Mouse (Mus musculus) embryonic facial prominence, embryonic 10.5 days (tissue): ENCODE measurements at regions not wholly inside any gene's neighbourhood (a gene's known extent, or its start where the extent isn't known, plus 50 kb on each side); places are given as distances from the start of the nearest gene placed in this dataset.

Experiments used
- DNase-seq: peaks from one replicate; pipeline ENCODE4 v3.0.0-alpha.2; 2017; ENCODE audit warnings: low spot score
- H3K27ac ChIP-seq: fragments of 300-500 bp; sonication (generic); replicated peaks from 2 replicates; pipeline ENCODE4 v1.5.1; 2016; ENCODE audit warnings: mild to moderate bottlenecking
- H3K27me3 ChIP-seq: fragments of 300-500 bp; sonication (generic); replicated peaks from 2 replicates; pipeline ENCODE4 v1.6.1; 2016; ENCODE audit warnings: low read depth, mild to moderate bottlenecking; ENCODE audit not compliant: poor library complexity, severe bottlenecking
- H3K36me3 ChIP-seq: fragments of 300-500 bp; sonication (generic); replicated peaks from 2 replicates; pipeline ENCODE4 v1.6.1; 2016; ENCODE audit warnings: mild to moderate bottlenecking, moderate library complexity
- H3K4me1 ChIP-seq: fragments of 300-500 bp; sonication (generic); 2 replicates; pipeline ENCODE4 v1.6.1; 2016
- H3K4me3 ChIP-seq: fragments of 300-500 bp; sonication (generic); 2 replicates; pipeline ENCODE4 v1.5.1; 2016; ENCODE audit warnings: mild to moderate bottlenecking, moderate library complexity
- H3K9me3 ChIP-seq: fragments of 300-500 bp; sonication (generic); 2 replicates; pipeline ENCODE4 v1.6.1; 2016; ENCODE audit warnings: mild to moderate bottlenecking
- WGBS: fragments of 180-500 bp; shearing (Covaris S2); methylation state at CpG from one replicate; pipeline ENCODE4 v1.1.7; 2016; 5-methylcytosine and 5-hydroxymethylcytosine counted together

- no peak overlapping the region for H3K4me3 ChIP-seq
Observed at GRCm38 (mm10) chr8:35974323-35975029, 208.9 kb downstream of the Gm19410 start.

GRCm38 (mm10) chr8:35979638-35980255 is 214.2 kb downstream of the Gm19410 start:
- Histone ChIP-seq H3K4me1 (0 out of 2 replicates have a peak, but pooled peaks cover 3% of the 10 kb centered on the region), H3K4me3 (no peak overlapping the region), H3K36me3 (no peaks in the 10 kb centered on the region), H3K27me3 (no peaks in the 10 kb centered on the region), H3K9me3 (no peaks in the 10 kb centered on the region), H3K27ac (no peak overlapping the region)
- no peak for DNase-seq
- WGBS = 80% methylated on average over 9 of the region's 9 CpGs

More at GRCm38 (mm10) chr8:35974323-35975029, 208.9 kb downstream of the Gm19410 start:
- Histone ChIP-seq H3K27me3 (no peaks in the 10 kb centered on the region), H3K27ac (no peak overlapping the region), H3K36me3 (no peaks in the 10 kb centered on the region), H3K4me1 (no peaks in the 10 kb centered on the region), H3K9me3 (no peaks in the 10 kb centered on the region)
- WGBS = 85% methylated on average over 10 of the region's 10 CpGs
- no peak for DNase-seq

- no peaks in the 10 kb centered on the region for H3K9me3 ChIP-seq
- no peak overlapping the region for H3K27ac ChIP-seq
- H3K4me1 ChIP-seq = 0 out of 2 replicates have a peak, but pooled peaks cover 3% of the 10 kb centered on the region
- no peak overlapping the region for H3K4me3 ChIP-seq
- no peak for DNase-seq
- 72% methylated on average over 2 of the region's 2 CpGs for WGBS
- H3K27me3 ChIP-seq = no peaks in the 10 kb centered on the region
- H3K36me3 ChIP-seq = no peaks in the 10 kb centered on the region
Observed at GRCm38 (mm10) chr8:35983083-35983482, 217.5 kb downstream of the Gm19410 start.

- no peak overlapping the region for H3K4me3 ChIP-seq
- no peak overlapping the region for H3K27ac ChIP-seq
- 70% methylated on average over 5 of the region's 5 CpGs for whole genome bisulfite sequencing
- H3K36me3 ChIP-seq = no peaks in the 10 kb centered on the region
- no peaks in the 10 kb centered on the region for H3K27me3 ChIP-seq
- no peak for DNase-seq
- H3K4me1 ChIP-seq = 0 out of 2 replicates have a peak, but pooled peaks cover 3% of the 10 kb centered on the region
- peaks cover 4% of the 10 kb centered on the region; the same call in 1 of the 2 replicates for H3K9me3 ChIP-seq
Observed at GRCm38 (mm10) chr8:35985152-35985689, 219.6 kb downstream of the Gm19410 start.

DNA sequence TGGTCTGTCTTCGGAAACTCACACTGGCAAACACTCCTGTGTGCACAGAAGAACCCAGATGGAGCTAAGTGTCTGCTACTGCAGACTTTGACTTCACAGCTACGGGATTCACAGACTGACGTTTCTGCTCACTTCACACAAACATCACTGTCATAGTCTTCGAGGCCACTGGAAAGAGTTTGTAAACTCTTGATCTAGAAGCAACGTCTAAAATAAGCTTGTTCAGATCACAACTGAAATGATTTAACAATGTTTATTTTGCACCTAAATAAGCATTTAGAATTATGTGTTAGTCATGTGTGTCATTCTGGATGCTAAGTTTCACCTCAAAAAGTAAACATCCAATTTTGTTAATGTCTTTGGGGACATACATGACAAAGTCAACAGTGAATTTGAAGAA is 221.7 kb downstream of the Gm19410 start:
- WGBS = 82% methylated on average over 5 of the region's 5 CpGs
- Histone ChIP-seq H3K27me3 (no peaks in the 10 kb centered on the region), H3K9me3 (peaks cover 4% of the 10 kb centered on the region; the same call in 1 of the 2 replicates), H3K4me1 (no peaks in the 10 kb centered on the region), H3K27ac (no peak overlapping the region), H3K36me3 (no peaks in the 10 kb centered on the region), H3K4me3 (no peak overlapping the region)
- no peak for DNase-seq

GRCm38 (mm10) chr8:35991013-35991412 is 225.4 kb downstream of the Gm19410 start:
- peaks cover 7% of the 10 kb centered on the region; the same call in 1 of the 2 replicates for H3K9me3 ChIP-seq
- no peak for DNase-seq
- H3K4me1 ChIP-seq = no peaks in the 10 kb centered on the region
- no peak overlapping the region for H3K27ac ChIP-seq
- H3K27me3 ChIP-seq = no peaks in the 10 kb centered on the region
- H3K4me3 ChIP-seq = no peak overlapping the region
- WGBS = 90% methylated on average over 5 of the region's 5 CpGs
- no peaks in the 10 kb centered on the region for H3K36me3 ChIP-seq

GRCm38 (mm10) chr8:35991936-35992603 is 226.5 kb downstream of the Gm19410 start:
- DNase-seq = no peak
- peaks cover 7% of the 10 kb centered on the region; the same call in 1 of the 2 replicates for H3K9me3 ChIP-seq
- no peaks in the 10 kb centered on the region for H3K27me3 ChIP-seq
- WGBS = 91% methylated on average over 9 of the region's 9 CpGs
- no peaks in the 10 kb centered on the region for H3K36me3 ChIP-seq
- no peaks in the 10 kb centered on the region for H3K4me1 ChIP-seq
- H3K4me3 ChIP-seq = no peak overlapping the region
- no peak overlapping the region for H3K27ac ChIP-seq

- no peak for DNase-seq
- WGBS = 76% methylated on average over 6 of the region's 6 CpGs
Observed at GRCm38 (mm10) chr8:35996330-35997077, 230.9 kb downstream of the Gm19410 start.

DNA sequence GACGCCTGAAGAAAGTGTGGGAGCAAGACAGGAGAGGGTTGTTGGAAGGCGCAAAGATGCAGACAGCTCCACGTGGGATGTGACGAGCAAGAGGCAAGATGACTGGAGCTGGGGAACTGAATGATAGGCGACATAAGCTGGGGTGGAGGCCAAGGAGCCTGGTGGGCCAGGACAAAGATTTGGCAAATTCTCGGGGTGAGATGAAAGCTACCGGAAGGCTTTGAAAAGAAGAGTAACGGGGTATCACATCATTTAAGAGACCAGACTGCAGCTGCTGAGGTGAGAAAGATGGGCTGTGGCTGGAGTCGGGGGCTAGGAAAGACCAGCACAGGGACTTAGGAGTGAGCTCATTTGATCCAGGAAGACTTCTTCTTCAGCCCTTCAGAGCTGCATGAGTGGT is 234.0 kb downstream of the Gm19410 start:
- Histone ChIP-seq H3K27me3 (no peaks in the 10 kb centered on the region), H3K9me3 (0 out of 2 replicates have a peak, but pooled peaks cover 3% of the 10 kb centered on the region), H3K27ac (no peak overlapping the region), H3K4me3 (no peak overlapping the region), H3K36me3 (no peaks in the 10 kb centered on the region), H3K4me1 (no peaks in the 10 kb centered on the region)
- 89% methylated on average over 9 of the region's 9 CpGs for WGBS
- DNase-seq = no peak

More at GRCm38 (mm10) chr8:35996330-35997077, 230.9 kb downstream of the Gm19410 start:
- no peaks in the 10 kb centered on the region for H3K4me1 ChIP-seq
- no peaks in the 10 kb centered on the region for H3K27me3 ChIP-seq
- H3K9me3 ChIP-seq = 0 out of 2 replicates have a peak, but pooled peaks cover 3% of the 10 kb centered on the region
- H3K27ac ChIP-seq = no peak overlapping the region
- no peak overlapping the region for H3K4me3 ChIP-seq
- no peaks in the 10 kb centered on the region for H3K36me3 ChIP-seq

DNA sequence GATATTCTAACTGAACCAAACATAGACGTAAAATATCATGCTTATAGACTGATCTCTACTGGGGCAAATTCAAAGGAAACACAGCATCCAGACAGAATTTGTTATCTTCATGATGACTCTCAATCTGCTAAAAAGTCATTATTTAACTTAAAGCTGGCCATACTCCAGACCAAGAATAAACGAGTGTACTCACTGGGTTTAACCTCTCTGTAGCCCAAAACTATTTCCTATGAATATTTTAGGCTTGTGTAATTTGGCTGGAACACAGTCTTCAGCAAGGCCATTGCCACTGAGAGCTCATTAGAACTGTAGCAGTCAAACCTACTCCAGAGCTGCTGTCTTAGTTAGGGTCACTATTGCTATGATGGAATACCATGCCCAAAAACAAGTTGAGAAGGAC is 238.8 kb downstream of the Gm19410 start:
- Histone ChIP-seq H3K4me3 (no peak overlapping the region), H3K27me3 (no peaks in the 10 kb centered on the region), H3K9me3 (0 out of 2 replicates have a peak, but pooled peaks cover 5% of the 10 kb centered on the region), H3K4me1 (peaks cover under 1% of the 10 kb centered on the region), H3K36me3 (no peaks in the 10 kb centered on the region), H3K27ac (no peak overlapping the region)
- 86% methylated on average over 2 of the region's 2 CpGs for WGBS
- no peak for DNase-seq

GRCm38 (mm10) chr8:36005536-36005935 is 239.9 kb downstream of the Gm19410 start:
- Histone ChIP-seq H3K4me1 (peaks cover 4% of the 10 kb centered on the region), H3K27me3 (no peaks in the 10 kb centered on the region), H3K9me3 (0 out of 2 replicates have a peak, but pooled peaks cover 5% of the 10 kb centered on the region), H3K4me3 (no peak overlapping the region), H3K27ac (no peak overlapping the region), H3K36me3 (no peaks in the 10 kb centered on the region)
- DNase-seq = no peak
- 57% methylated on average over 3 of the region's 3 CpGs for WGBS

DNA sequence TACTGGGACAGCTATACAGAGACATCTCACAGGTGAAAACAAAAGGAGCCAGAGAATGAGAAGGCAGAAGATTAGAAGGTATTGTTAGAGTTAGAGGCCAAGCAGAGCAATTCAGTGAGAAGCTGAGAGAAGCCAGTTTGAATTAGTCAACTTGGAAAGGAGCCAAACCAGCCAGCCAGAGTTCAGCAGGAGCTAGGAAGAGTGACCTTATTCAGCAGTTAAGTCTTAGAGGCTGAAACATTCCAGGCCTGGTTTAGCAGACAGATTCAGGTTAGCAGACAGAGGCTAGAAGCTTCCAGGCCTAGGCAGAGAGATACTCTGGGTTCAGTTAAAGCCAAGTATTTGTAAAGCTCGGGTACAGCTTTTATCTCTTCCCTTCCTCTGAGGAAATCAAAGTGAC is 242.1 kb downstream of the Gm19410 start:
- H3K9me3 ChIP-seq = 0 out of 2 replicates have a peak, but pooled peaks cover 5% of the 10 kb centered on the region
- 83% methylated on average over 1 of the region's 1 CpGs for WGBS
- H3K27me3 ChIP-seq = no peaks in the 10 kb centered on the region
- H3K4me1 ChIP-seq = peaks cover 4% of the 10 kb centered on the region
- no peak overlapping the region for H3K4me3 ChIP-seq
- DNase-seq = no peak
- H3K36me3 ChIP-seq = no peaks in the 10 kb centered on the region
- H3K27ac ChIP-seq = no peak overlapping the region
